Mouse (Mus musculus): Measurements from ENCODE around the gene Csnk1g2.
A peak's percentile ranks its signal among the peaks of the same experiment; 100 is the strongest.

Csnk1g2 gene

DNA sequence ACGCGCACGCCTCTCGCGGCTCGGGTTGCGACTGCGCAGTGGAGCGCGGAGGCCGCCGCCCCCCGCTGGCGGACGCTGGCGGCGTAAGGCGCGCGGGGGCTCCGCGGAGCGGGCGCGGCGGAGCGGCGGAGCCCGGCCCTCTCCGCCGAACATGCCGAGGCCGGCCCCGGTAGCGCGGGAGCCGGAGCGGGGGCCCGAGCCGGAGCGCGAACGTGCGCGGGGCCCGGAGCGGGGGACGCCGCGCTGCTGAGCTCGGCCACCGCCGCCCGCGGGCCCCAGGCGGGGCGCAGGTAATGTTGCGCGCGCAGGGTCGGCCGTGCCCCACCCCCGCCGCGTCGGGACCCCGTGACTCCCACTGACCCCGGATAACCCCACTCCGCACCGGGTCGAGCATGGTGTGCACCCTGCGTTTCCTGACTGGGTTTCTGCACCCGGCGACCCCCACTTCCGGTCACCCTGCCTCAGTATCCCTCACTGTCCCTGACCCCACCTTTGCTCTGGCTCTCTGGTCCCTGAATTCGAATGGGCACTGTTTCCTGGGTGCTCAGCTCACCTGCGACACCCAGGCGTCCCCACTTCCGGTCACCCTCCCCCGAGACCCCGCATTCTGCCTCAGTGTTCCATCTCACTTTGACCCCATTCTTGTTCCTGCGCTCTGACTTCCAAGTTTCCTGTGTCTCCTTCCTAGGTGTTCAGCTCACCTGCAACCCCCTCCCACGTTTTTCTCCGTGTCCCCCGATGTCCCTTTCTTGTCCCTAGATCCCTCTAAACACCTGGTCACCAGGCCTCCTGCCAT lies at the start of gene Csnk1g2:
Gene Csnk1g2 (plus strand): TSS at position 178 of the 796 bp plus-strand sequence.
- no peak for DNase-seq (ENCODE audit: low spot score)

DNA sequence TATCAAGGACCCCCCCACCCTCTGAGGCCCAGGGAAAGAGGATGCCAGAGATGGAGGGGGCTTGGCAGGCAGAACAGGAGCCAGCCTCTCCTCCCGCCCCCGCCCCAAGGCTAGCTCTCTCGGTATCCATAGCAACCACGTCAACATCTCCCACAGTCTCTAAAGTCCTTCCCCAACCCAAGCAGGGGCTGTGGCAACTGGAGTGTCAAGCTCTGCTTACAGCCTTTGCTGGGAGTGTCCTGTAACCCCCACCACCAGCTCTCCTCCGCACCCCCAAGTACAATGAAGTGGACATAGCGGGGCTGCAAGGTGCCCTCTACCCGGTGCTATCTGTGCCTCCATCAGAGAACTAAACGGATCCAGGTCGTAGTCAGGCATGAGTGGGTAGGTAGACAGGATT lies 48.7 kb upstream of the Csnk1g2 start:
- DNase-seq (ENCODE audit: low spot score): no peak

DNA sequence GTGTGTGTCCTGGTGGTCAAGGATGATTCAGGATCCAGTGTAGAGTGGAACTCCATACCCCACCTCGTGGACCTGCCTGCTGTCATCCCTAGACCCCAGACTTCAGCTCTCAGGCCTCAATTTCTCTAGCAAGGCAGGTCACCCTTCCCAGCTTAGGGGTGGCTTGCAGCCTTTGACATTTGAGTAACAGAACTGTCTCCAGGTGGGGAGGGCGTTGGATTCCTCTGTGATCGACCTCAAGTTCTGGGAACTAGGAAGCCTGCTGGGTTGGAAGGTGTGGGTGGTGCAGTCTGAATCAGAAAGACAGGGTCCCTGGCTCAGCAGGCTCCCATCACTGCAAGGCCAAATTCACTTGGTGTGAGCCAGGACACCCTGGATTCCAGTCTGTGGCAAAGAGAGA lies 47.7 kb upstream of the Csnk1g2 start:
- no peak for DNase-seq (ENCODE audit: low spot score)

DNA sequence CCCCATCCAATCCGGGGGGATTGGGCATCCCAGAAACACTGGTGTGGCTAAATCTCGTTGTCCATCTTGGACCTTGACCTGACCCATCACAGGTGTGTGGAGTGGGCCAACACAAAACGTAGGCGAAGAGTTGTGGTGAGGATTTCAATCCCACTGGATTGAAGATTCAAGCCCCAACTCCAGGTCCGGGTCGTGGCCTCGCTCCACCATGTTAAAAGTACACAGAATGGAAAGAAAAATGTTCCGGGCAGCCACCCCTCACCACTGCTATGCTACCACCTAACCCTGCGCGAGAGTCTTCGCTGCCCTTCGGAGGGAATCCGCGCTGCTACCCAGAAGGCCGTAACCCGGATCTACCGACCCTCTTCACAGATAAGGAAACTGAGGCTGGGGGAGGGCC lies 46.7 kb upstream of the Csnk1g2 start:
- DNase-seq (ENCODE audit: low spot score): no peak

DNA sequence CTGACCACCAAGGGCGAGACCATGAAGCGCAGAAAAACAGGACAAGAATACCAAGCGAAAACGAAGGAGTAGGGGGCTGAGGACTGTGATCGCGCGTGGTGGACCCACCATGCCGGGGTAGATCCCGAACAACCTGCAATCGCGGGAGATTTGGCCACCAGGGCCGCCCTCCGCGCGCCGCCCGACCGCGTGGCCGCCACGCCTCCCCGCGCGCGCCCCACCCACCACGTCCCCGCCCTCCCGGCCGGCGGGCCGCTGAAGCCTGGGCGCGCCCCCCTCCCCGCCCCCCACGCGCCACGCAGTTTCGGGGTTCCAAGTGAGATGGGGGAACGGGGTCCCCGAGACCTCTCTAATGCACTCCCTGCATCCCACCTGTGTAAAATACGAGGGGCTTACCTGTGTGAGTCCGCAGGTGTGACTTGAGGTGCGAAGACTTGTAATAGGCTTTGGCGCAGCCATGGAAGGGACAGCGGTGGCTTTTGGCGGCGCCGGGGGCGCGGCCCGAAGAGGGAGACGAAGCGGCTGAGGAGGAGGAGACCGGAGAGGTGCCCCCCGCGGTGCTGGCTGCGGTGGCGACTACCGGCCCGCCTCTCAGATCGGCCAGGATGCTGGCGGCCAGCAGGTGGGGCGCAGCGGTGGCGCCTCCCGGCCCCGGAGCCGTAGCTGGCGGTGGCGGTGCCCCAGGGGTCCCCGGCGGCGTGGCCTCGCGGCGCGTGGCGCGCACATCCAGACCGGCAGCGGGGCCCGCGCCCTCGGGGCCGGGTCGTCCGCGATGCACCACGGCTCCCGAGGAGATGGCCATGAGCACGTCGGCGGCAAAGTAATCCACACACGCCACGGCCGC lies 46.1 kb upstream of the Csnk1g2 start:
- peak; percentile 70 for DNase-seq (ENCODE audit: low spot score)

DNA sequence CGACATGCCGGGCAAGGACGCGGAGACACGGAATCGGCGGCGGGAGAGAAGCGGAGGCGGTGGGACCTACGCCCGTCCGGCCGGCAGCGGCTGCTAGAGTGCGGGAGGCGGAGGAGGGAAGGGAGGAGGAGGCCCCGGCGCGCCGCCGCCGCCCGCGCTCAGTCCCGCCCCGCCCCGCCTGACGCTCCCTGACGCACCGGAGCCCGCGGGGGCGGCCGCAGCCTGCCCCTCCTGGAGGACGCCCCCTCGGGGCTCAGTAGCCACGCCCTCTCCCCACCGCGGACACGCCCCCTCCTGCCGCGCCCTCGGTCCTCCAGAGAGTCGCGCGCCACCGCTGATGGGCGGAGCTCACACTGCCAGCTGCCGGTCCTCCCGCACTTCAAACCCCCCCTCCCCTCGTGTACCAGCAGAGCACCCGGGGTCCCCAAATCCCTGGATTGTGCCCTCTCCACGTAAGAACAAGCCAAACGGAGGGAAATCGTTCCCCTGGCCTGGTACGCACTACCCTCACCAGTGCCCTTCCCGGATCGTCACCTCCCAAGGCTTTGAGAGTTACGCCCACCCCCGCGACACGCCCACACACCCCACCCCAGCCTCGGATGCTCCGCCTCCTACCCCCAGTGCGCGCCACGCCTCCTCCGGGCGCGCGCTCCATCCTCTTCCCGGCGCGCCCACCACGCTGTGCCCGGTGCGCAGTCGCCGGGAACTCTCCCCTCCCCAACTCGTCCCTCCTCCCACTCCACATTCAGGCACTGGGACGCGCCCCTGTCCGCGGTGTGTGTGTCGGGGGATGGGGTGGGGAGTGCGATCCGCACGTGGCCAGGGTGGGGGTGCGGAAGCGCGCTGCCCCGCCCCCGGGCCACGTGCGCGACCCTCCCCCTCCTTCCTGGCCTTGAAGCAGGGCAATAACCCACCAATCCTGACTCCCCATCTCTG lies 45.2 kb upstream of the Csnk1g2 start, which contains the start of gene Klf16:
Gene Klf16 (minus strand): TSS at position 127 of the 936 bp plus-strand sequence.
- DNase-seq (ENCODE audit: low spot score): peak; percentile 99

DNA sequence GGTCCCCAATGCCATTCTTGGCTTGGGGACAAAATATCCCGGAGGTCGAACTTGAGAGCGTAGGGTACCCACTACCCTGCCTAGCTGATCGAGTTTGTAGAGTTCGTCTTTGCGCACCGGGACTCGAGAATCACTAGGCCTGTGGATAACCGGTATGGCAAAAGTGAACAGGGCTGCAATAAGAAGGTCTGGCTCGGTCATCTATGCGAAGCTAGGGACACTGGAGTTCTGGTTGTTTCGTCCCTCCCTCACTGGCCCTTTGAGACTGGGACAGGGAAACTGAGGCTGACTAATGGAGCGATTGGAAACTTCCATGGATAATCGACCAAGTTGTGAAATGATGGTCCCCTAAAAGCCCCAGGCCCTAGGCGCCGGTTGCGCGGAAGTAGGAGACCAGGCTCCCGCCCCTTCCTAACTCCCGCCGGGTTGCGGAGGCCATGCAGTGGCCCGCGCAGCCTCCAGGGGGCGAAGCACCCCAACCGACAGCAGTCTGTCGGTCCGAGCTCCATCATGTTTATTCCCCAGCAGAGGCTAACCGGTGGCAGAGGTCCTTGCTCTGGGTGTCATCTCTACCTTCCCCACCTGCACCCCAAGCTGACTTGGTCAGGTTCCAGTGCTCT lies 44.4 kb upstream of the Csnk1g2 start:
- peak; percentile 86 for DNase-seq (ENCODE audit: low spot score)

DNA sequence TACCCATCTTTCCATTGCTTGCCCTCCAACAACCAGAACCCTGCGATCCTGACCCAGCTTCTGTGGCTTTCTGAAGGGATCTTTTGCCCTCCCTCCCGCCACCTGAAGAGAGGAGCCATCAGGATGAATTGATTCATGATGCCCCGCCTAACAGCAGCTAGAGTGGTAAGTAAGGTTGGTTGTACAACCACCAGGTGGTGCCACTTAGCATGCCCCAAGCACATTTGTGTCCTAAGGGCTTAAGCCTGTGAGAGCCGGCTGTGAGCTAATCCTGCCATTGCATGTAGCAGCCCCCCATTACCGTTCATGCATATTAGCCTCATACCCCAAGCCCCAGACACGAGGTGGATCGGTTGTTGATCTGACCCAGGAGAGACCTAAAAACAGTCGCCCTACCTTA lies 43.7 kb upstream of the Csnk1g2 start:
- DNase-seq (ENCODE audit: low spot score): peak; percentile 48

DNA sequence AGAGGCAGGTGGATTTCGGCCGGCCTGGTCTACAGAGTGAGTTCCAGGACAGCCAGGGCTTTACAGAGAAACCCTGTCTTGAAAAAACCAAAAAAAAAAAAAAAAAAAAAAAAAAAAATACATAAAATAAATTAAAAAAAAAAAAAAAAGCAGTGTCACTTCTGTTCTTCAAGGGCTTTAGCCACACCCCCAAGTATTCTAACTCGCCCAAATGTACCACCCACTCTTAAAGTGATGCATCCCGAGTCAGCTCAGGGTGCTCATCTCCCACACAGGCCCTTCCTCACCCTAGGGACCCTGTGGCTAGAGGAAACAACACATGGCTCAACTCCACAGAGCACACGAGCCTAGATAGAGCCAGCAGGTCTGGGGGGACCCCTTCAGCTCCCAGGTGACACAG lies 39.6 kb upstream of the Csnk1g2 start:
- no peak for DNase-seq (ENCODE audit: low spot score)

DNA sequence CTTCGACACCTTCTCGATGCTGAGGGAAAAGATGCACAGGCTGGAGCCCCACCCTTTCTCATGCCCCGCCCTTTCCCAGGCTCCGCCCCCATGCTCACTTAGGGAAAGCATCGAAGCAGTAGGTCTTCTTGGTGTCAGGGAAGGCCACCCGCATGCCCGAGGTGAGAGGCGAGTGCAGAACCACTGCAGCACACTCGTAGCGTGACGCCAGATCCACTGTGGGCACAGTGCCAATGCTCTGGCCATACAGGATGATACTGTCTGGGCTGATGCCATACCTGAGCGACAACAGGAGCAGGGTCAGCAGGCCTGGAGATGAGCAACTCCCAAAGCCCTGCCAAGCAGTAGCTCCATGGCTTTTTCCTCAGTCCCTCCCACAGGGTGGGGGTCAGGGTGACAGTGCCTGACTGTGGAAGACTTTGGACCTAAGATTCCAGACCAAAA lies 38.6 kb upstream of the Csnk1g2 start:
- no peak for DNase-seq (ENCODE audit: low spot score)

DNA sequence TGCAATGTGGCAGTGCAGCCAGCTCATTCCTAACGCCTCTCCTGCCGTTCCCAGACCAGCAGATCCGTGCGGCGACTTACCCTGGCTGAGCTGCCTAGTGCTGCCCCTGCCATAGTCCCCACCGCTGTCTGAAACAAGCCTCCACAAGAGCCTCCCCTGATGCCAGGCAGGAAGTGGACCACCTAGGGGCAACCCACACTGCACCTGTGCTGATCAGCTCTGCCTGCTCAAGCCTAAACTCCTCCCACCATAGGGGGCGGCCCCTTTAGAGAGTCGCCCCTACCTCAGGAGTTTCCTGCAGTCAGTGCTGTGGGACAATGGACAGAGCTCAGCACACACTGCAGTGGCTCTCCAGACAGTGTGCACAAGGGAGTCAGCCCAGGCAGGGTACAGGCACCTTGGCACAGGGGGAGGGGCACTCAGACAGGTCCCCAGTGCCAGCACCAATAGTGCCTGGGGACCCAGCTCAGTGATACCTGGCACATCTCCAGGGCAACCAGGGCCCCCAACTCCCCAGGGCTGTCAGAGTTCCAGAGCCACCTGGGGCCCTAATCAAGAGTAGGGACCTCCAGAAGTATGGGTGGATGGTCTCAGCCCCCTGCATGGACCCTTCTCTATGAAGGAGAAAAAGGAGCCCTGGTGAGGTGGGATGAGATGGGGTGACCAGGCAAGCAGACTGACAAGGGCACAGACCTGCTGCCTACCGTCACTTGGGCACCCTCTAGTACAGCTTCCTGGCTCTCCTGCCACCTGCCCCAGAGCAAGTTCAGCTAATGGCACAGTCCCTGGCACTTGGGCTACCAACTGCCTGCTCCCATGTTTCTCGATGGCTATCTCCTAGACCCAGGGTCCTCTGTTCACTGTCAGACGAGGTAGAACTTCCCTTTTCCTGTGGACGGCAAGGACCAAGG lies 37.7 kb upstream of the Csnk1g2 start:
- no peak for DNase-seq (ENCODE audit: low spot score)

DNA sequence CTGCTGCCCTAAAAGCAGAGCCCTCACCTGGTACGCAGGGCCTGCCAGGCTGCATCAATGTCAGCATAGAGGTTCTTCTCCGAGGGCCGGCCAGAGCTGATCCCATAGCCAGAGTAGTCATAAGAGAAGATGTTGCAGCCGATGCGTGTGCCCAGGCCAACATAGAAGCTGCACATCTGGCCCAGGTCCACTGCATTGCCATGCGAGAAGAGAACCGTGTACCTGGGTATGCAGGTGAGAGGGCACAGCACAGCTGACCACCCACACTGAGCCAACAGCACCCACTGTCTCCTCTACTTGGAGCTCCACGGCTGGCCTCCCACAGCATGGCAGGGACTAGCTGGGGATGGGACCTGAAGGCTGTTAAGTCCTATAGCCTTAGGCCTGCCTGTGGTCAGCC lies 37.1 kb upstream of the Csnk1g2 start:
- DNase-seq (ENCODE audit: low spot score): no peak

DNA sequence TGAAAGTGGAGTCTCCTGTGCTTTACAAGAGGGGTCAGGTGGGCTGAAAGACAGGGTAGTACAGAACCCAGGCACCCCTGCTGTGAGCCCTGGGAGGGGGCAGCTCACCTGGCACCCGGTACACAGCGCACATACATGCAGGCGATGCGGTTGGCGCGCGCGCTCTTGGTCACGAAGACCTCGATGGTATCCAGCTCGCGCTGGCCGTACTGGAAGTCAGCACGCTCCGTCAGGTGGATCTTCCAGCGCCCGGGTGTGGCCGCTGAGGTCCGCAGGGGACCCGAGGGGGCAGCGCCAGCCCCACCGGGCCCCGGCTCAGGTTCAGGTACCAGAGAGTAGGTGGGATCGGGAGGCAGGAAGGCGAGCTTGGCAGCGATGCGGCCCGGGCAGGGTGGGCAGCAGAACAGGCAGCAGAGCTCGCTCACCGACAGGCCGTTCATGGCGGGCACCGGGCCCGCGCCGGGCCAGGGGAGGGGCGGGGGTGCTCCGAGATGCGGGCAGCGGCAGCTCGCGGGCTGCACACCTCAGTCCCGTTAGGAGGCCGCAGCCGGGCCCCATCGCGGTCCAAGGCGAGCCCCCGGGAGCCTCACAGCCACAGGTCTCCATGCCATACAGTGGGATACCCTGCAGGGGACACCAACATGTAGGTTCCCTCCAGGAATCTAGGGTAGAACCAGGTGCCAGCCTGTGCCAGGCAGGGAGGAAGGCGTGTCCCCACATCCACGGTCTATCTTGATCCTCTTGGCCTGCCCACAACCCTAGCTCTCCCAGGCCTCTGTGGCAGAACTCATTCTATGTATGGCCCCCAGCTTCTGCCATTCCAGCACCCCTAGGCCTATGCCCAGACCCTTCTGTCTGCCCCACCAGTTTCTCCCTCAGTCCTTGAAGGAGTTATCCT lies 36.0 kb upstream of the Csnk1g2 start:
- DNase-seq (ENCODE audit: low spot score): no peak

DNA sequence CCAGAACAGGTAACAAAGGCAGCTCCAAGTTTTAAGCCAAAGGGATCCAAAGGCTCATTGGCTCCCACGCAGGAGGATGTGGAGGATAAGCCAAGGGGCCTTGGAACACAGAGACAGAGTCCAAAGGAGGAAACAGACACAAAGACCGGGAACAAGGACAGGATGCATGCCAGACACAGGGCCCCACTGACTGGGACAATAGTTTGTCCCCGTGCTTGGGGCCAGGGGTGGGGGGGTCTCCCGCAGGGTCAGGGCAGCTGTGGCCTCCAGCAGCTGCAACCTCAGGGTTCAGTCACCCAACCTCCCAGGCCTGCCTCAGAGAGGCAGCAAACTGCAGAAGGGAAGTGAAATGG lies 35.4 kb upstream of the Csnk1g2 start:
- DNase-seq (ENCODE audit: low spot score): no peak

DNA sequence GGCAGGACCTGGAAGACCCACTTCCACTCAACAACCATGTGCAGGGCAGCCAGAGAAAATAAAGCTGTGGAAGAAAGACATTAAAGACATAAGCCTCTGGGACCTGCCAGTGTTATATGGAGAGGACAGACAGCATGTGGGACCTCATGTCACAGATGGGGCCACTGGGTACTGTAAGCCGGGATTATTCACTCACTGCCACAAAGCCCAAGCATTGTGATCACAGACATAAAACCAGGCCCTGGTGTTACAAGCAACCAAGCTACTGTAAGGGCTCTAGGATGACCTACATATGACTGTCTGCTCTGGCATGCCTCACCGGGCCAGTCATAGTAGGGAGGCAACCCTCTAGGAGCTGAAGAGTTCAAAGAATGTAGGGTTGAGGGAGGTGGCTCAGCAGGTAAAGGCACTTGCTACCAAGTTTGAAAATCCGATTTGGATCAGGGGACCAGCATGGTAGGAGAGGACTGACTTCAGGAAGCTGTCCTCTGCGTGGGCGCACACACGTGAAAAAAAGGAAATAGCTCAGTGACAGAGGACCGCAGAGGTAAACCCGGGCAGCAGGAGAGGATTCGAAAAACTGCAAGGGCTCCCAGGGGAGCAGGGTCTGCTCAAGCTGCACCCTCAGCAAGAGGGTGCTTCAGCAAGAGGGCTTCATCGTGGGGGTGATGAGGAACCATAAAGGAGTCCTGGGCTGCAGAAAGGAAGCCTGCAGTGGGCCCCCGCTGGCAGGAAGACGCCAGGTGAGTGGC lies 33.3 kb upstream of the Csnk1g2 start:
- DNase-seq (ENCODE audit: low spot score): no peak

DNA sequence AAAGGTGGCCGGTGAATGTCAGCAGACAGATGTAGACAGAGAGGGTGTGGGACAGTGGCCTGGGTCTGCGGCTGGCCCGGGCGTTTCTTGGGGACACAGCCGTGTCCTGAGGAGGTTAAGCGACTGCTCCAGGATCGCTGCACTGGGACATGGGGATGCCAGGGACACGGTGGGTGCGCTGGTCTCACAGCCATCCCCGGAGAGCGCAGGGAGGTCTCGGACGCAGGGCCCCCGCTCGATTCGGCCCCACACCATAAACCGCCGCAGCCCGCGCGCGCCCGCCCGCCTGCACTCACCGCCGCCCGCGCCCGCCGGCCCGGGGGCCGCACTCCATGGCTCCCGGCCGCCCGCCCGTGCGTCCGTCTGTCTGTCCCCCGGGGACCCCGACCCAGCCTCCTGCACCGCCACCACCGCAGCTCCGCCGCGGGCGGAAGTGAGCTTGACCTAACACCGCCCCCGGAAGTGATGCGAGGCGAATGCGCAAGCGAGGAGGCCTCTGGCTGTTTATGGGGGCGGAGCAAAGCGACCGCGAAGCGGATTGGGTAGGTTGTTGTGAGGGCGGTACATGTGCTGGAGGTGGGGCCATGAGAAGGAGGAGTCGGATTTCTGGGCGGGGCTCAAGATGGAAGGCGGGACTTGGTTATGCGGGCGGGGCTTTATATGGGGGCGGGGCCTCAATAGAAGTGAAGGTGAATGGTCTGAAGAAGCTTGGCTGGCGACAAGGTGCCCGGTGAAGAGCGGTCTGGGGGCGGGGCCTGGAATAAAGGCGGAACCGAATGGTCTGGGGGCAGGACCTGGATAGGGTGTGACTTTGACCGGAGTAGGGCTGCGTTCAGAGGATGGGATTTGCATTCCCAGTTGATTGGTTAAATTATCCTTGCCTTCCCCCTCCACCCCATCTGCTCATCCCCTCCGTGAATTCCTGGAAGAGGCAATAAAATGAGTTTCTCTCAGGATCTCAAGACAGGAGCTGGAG lies 32.5 kb upstream of the Csnk1g2 start, which contains the start of gene Abhd17a:
Gene Abhd17a (minus strand): TSS at position 463 of the 976 bp plus-strand sequence.
- DNase-seq (ENCODE audit: low spot score): peak; percentile 93

DNA sequence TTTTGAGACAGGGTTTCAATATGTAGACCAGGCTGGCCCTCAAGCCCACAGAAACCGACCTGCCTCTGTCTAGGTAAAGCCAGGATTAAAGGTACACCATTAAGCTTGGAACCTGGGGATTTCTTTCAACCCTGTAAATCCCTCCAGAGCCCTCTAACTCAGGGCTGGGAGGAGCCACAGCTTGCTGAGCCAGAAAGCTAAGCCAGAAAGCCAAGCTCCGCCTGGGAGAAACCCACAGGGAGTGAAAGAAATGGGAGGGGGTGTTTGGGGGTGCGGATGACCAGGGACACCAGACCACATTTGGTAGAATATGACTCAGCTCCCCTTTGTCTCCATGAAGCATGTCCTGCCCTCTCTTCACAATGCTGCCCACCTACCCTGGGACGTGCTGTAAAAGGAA lies 26.3 kb upstream of the Csnk1g2 start:
- no peak for DNase-seq (ENCODE audit: low spot score)

Measured in ovary, postnatal 36 days (tissue).